Mouse (Mus musculus): Measurements from ENCODE around the gene Ppp2r1b. TPM values are rescaled to one million over a fixed set of nuclear protein-coding genes. Genes with fewer than 3 reads are reported as not detected.

Gene Ppp2r1b
- polyA plus RNA-seq, 1 experiment: 56.4 TPM

- Histone ChIP-seq H3K27me3 (ENCODE audit: control insufficient read depth, insufficient read depth, low read length, poor library complexity, severe bottlenecking) (no peaks in the 10 kb centered on the region), H3K4me1 (ENCODE audit: control insufficient read depth, insufficient read depth, low read length) (no peaks in the 10 kb centered on the region), H3K9me3 (replicated peaks; ENCODE audit: control insufficient read depth, insufficient read depth, low read length, poor library complexity, severe bottlenecking) (no peaks in the 10 kb centered on the region), H3K36me3 (ENCODE audit: control insufficient read depth, insufficient read depth, low read length, poor library complexity, severe bottlenecking) (no peaks in the 10 kb centered on the region), H3K27ac (ENCODE audit: insufficient read depth, low read length) (no peak overlapping the region), H3K9ac (ENCODE audit: low read depth, poor library complexity, severe bottlenecking) (no peak overlapping the region), H3K4me3 (ENCODE audit: low read depth, low read length) (no peak overlapping the region)
- TF ChIP-seq POLR2A (IDR thresholded peaks at IDR 0.05; ENCODE audit: insufficient read depth, low read length): no peak
- no peak for TF ChIP-seq CTCF (IDR thresholded peaks at IDR 0.05; ENCODE audit: low read depth, low read length)
- no peak for TF ChIP-seq EP300 (IDR thresholded peaks at IDR 0.05; ENCODE audit: insufficient read depth, low read depth, low read length)
These were observed 79.4 kb downstream of the Ppp2r1b start for GRCm38 (mm10) chr9:50924454-50924853.

DNA sequence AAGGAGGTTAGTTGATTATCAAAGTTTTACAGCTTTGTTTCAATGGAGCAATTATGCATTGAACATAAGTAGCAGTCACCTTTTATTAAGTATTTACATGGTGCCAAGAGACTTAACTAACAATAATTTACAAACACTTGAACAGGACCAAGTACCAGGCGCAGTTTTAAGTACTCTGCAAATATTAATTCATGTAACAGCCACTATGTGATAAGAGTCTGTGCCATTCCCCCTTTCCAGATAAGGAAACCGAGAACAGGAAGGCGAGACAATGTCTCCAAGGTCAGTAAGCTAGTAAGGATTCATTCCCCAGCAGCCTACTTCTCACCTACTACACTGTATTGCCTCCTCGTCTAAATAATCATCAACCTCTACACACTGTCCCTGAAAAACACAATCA is 80.7 kb downstream of the Ppp2r1b start:
- Histone ChIP-seq H3K27me3 (ENCODE audit: control insufficient read depth, insufficient read depth, low read length, poor library complexity, severe bottlenecking) (no peaks in the 10 kb centered on the region), H3K4me3 (ENCODE audit: low read depth, low read length) (no peak overlapping the region), H3K36me3 (ENCODE audit: control insufficient read depth, insufficient read depth, low read length, poor library complexity, severe bottlenecking) (no peaks in the 10 kb centered on the region), H3K4me1 (ENCODE audit: control insufficient read depth, insufficient read depth, low read length) (no peaks in the 10 kb centered on the region), H3K9ac (ENCODE audit: low read depth, poor library complexity, severe bottlenecking) (no peak overlapping the region), H3K9me3 (replicated peaks; ENCODE audit: control insufficient read depth, insufficient read depth, low read length, poor library complexity, severe bottlenecking) (no peaks in the 10 kb centered on the region), H3K27ac (ENCODE audit: insufficient read depth, low read length) (no peak overlapping the region)
- TF ChIP-seq POLR2A (IDR thresholded peaks at IDR 0.05; ENCODE audit: insufficient read depth, low read length) (no peak), EP300 (IDR thresholded peaks at IDR 0.05; ENCODE audit: insufficient read depth, low read depth, low read length) (no peak), CTCF (IDR thresholded peaks at IDR 0.05; ENCODE audit: low read depth, low read length) (no peak)

DNA sequence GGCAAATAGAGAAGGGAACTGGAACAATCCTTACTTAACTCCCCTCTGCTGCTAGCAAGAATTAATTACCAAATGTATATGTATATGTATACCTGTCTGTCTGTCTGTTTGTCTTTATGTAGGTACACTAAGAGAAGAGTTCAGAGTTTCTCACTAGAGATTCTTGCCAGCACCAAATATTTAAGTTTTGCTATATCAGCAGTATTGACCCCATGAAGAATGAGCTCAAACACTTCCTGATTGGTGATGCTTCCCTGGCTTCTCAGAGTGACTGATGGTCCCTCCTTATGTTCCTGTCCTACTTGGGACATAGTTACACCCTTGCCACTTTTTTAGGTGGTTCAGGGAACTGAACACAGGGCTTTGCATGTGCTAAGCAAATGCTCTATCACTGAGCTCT is 84.9 kb downstream of the Ppp2r1b start:
- no peaks in the 10 kb centered on the region for H3K4me1 ChIP-seq (ENCODE audit: control insufficient read depth, insufficient read depth, low read length)
- no peak overlapping the region for H3K27ac ChIP-seq (ENCODE audit: insufficient read depth, low read length)
- no peaks in the 10 kb centered on the region for H3K27me3 ChIP-seq (ENCODE audit: control insufficient read depth, insufficient read depth, low read length, poor library complexity, severe bottlenecking)
- TF ChIP-seq CTCF (IDR thresholded peaks at IDR 0.05; ENCODE audit: low read depth, low read length) (no peak), EP300 (IDR thresholded peaks at IDR 0.05; ENCODE audit: insufficient read depth, low read depth, low read length) (no peak), POLR2A (IDR thresholded peaks at IDR 0.05; ENCODE audit: insufficient read depth, low read length) (no peak)
- no peaks in the 10 kb centered on the region for H3K36me3 ChIP-seq (ENCODE audit: control insufficient read depth, insufficient read depth, low read length, poor library complexity, severe bottlenecking)
- H3K4me3 ChIP-seq (ENCODE audit: low read depth, low read length): no peak overlapping the region
- no peak overlapping the region for H3K9ac ChIP-seq (ENCODE audit: low read depth, poor library complexity, severe bottlenecking)
- H3K9me3 ChIP-seq (replicated peaks; ENCODE audit: control insufficient read depth, insufficient read depth, low read length, poor library complexity, severe bottlenecking): no peaks in the 10 kb centered on the region

DNA sequence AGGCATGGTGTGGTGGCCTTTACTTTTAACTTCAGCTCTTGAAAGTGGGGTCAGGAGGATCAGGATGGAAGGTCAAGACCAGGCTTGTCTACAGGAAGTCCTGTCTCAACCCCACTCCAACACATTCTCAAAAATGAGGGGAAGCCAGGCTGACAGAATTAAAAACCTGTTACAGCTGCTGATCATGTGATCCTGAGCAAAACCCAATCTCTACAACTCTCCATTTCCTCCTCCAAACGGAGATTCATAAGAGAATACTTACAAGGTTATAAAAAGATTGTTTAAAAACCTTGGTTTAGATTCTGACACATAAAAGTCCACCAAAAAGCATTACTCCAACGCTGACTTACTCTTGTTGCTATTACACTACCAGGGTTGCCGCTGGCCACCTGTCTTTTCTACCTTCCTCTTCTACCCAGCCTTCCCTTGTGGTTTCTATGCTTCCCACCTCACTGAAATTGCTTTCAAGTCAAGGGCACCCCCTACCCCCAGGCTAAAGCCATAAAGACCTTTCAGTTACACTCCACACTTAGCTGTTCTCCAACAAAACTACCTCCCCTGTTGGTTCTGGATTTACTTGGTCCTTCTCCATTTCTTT is 96.8 kb downstream of the Ppp2r1b start:
- H3K4me1 ChIP-seq (ENCODE audit: control insufficient read depth, insufficient read depth, low read length): no peaks in the 10 kb centered on the region
- H3K36me3 ChIP-seq (ENCODE audit: control insufficient read depth, insufficient read depth, low read length, poor library complexity, severe bottlenecking): no peaks in the 10 kb centered on the region
- H3K4me3 ChIP-seq (ENCODE audit: low read depth, low read length): no peak overlapping the region
- TF ChIP-seq CTCF (IDR thresholded peaks at IDR 0.05; ENCODE audit: low read depth, low read length) (no peak), POLR2A (IDR thresholded peaks at IDR 0.05; ENCODE audit: insufficient read depth, low read length) (no peak)
- H3K9ac ChIP-seq (ENCODE audit: low read depth, poor library complexity, severe bottlenecking): no peak overlapping the region
- no peaks in the 10 kb centered on the region for H3K27me3 ChIP-seq (ENCODE audit: control insufficient read depth, insufficient read depth, low read length, poor library complexity, severe bottlenecking)
- H3K9me3 ChIP-seq (replicated peaks; ENCODE audit: control insufficient read depth, insufficient read depth, low read length, poor library complexity, severe bottlenecking): no peaks in the 10 kb centered on the region
- H3K27ac ChIP-seq (ENCODE audit: insufficient read depth, low read length): no peak overlapping the region

- H3K36me3 ChIP-seq (ENCODE audit: control insufficient read depth, insufficient read depth, low read length, poor library complexity, severe bottlenecking): no peaks in the 10 kb centered on the region
- no peak overlapping the region for H3K4me3 ChIP-seq (ENCODE audit: low read depth, low read length)
- H3K27ac ChIP-seq (ENCODE audit: insufficient read depth, low read length): no peak overlapping the region
- no peaks in the 10 kb centered on the region for H3K27me3 ChIP-seq (ENCODE audit: control insufficient read depth, insufficient read depth, low read length, poor library complexity, severe bottlenecking)
- H3K9me3 ChIP-seq (replicated peaks; ENCODE audit: control insufficient read depth, insufficient read depth, low read length, poor library complexity, severe bottlenecking): no peaks in the 10 kb centered on the region
- H3K4me1 ChIP-seq (ENCODE audit: control insufficient read depth, insufficient read depth, low read length): no peaks in the 10 kb centered on the region
- TF ChIP-seq EP300 (IDR thresholded peaks at IDR 0.05; ENCODE audit: insufficient read depth, low read depth, low read length) (no peak), POLR2A (IDR thresholded peaks at IDR 0.05; ENCODE audit: insufficient read depth, low read length) (no peak), CTCF (IDR thresholded peaks at IDR 0.05; ENCODE audit: low read depth, low read length) (no peak)
- no peak overlapping the region for H3K9ac ChIP-seq (ENCODE audit: low read depth, poor library complexity, severe bottlenecking)
These were observed 97.6 kb downstream of the Ppp2r1b start for GRCm38 (mm10) chr9:50942711-50943110.

Other genes with a start within 250 kb of the Ppp2r1b start
- gene Sdhd, start 241.5 kb upstream of the Ppp2r1b start, polyA plus RNA-seq (2011; ENCODE audit: insufficient read depth, insufficient read length, low read depth, missing spikeins): 145 and 156 TPM in 2 replicates
- gene Timm8b, start 241.4 kb upstream of the Ppp2r1b start, polyA plus RNA-seq (2011; ENCODE audit: insufficient read depth, insufficient read length, low read depth, missing spikeins): 119 and 145 TPM in 2 replicates
- 5.6 and 7.3 TPM in 2 replicates for gene Pih1d2, start 228.0 kb upstream of the Ppp2r1b start, polyA plus RNA-seq (2011; ENCODE audit: insufficient read depth, insufficient read length, low read depth, missing spikeins)
- gene Nkapd1, start 227.8 kb upstream of the Ppp2r1b start, polyA plus RNA-seq (2011; ENCODE audit: insufficient read depth, insufficient read length, low read depth, missing spikeins): 40.4 and 46.9 TPM in 2 replicates
- gene Dlat, start 185.5 kb upstream of the Ppp2r1b start, polyA plus RNA-seq (2011; ENCODE audit: insufficient read depth, insufficient read length, low read depth, missing spikeins): 68.3 and 68.4 TPM in 2 replicates
- gene Dixdc1, start 105.8 kb upstream of the Ppp2r1b start, polyA plus RNA-seq (2011; ENCODE audit: insufficient read depth, insufficient read length, low read depth, missing spikeins): 10.1 and 11.1 TPM in 2 replicates
- 23.7 and 31.2 TPM in 2 replicates for gene 2310030G06Rik, start 98.8 kb upstream of the Ppp2r1b start, polyA plus RNA-seq (2011; ENCODE audit: insufficient read depth, insufficient read length, low read depth, missing spikeins)
- 125 and 126 TPM in 2 replicates for gene Cryab, start 94.0 kb upstream of the Ppp2r1b start, polyA plus RNA-seq (2011; ENCODE audit: insufficient read depth, insufficient read length, low read depth, missing spikeins)
- gene Hspb2, start 92.9 kb upstream of the Ppp2r1b start, polyA plus RNA-seq (2011; ENCODE audit: insufficient read depth, insufficient read length, low read depth, missing spikeins): 22.3 and 22.7 TPM in 2 replicates
- 8.5 and 9.0 TPM in 2 replicates for gene Fdxacb1, start 77.1 kb upstream of the Ppp2r1b start, polyA plus RNA-seq (2011; ENCODE audit: insufficient read depth, insufficient read length, low read depth, missing spikeins)
- 23.5 and 30.3 TPM in 2 replicates for gene Alg9, start 70.3 kb upstream of the Ppp2r1b start, polyA plus RNA-seq (2011; ENCODE audit: insufficient read depth, insufficient read length, low read depth, missing spikeins)
- gene 1110032A03Rik, start 69.8 kb upstream of the Ppp2r1b start, polyA plus RNA-seq (2011; ENCODE audit: insufficient read depth, insufficient read length, low read depth, missing spikeins): 12.4 and 13.1 TPM in 2 replicates
- gene Sik2, start 163.8 kb downstream of the Ppp2r1b start, polyA plus RNA-seq (2011; ENCODE audit: insufficient read depth, insufficient read length, low read depth, missing spikeins): 13.5 and 14.9 TPM in 2 replicates
- gene Btg4, start 215.6 kb downstream of the Ppp2r1b start, polyA plus RNA-seq (2011; ENCODE audit: insufficient read depth, insufficient read length, low read depth, missing spikeins): not detected in 2 replicates
- 2.7 and 3.3 TPM in 2 replicates for gene Layn, start 231.8 kb downstream of the Ppp2r1b start, polyA plus RNA-seq (2011; ENCODE audit: insufficient read depth, insufficient read length, low read depth, missing spikeins)

Measured in ES-Bruce4 (cell line).